In genomic region chr11:115433342-115433741, GRCm38 (mm10) we compare ENCODE assay signal across 22 mouse cellular contexts. TPM values are rescaled to one million over a fixed set of nuclear protein-coding genes. Genes with fewer than 3 reads are reported as not detected.
A peak's percentile ranks its signal among the peaks of the same experiment; 100 is the strongest.
DNase-seq lines count a peak whose midpoint lies in the region; ATAC-seq and TF ChIP-seq lines count a peak whose summit lies in the region.
"Had no signal": no experiment of that assay in that cellular context is flagged by ENCODE, and none has a peak within 500 bp of the region (broad histone marks: within the 10 kb centered on the region; RNA-seq: fewer than 3 reads in every experiment).

No protein-coding gene starts in this region.

- peak overlapping the region; percentile 40 for H3K27ac ChIP-seq in forebrain, embryonic 10.5 days
- no peak overlapping the region for H3K27ac ChIP-seq in forebrain, embryonic 16.5 days (ENCODE audit: low read length)
- peak overlapping the region; percentile 51 for H3K27ac ChIP-seq in kidney, embryonic 16.5 days (ENCODE audit: low read length)
- H3K27ac ChIP-seq in liver, embryonic 16.5 days (ENCODE audit: low read length): peak overlapping the region; percentile 23
- no peak overlapping the region for H3K27ac ChIP-seq in liver, embryonic 11.5 days (ENCODE audit: low read depth, low read length)
- peak overlapping the region; percentile 78 for H3K27ac ChIP-seq in stomach, postnatal 0 days (replicated peaks)
- H3K27ac ChIP-seq: embryonic facial prominence, embryonic 13.5 days; heart, adult 2 months; heart, embryonic 15.5 days; hindbrain, embryonic 13.5 days had no signal

- no peak for TF ChIP-seq EP300 in stomach, postnatal 0 days (optimal IDR thresholded peaks at IDR 0.05)

- no peaks in the 10 kb centered on the region for H3K27me3 ChIP-seq in forebrain, embryonic 10.5 days (ENCODE audit: poor library complexity, severe bottlenecking)
- no peaks in the 10 kb centered on the region for H3K27me3 ChIP-seq in forebrain, embryonic 16.5 days (replicated peaks; ENCODE audit: control insufficient read depth, insufficient read depth, low read length)
- no peaks in the 10 kb centered on the region for H3K27me3 ChIP-seq in kidney, embryonic 16.5 days (ENCODE audit: insufficient read depth, low read length)
- H3K27me3 ChIP-seq in liver, embryonic 16.5 days (ENCODE audit: control insufficient read depth, insufficient read depth, low read depth, low read length): peaks cover 19% of the 10 kb centered on the region
- peaks cover 11% of the 10 kb centered on the region for H3K27me3 ChIP-seq in liver, embryonic 11.5 days (replicated peaks; ENCODE audit: control insufficient read depth, insufficient read depth, low read length)
- H3K27me3 ChIP-seq in stomach, postnatal 0 days (ENCODE audit: control insufficient read depth, insufficient read depth, low read length): no peaks in the 10 kb centered on the region
- H3K27me3 ChIP-seq: heart, embryonic 15.5 days had no signal

- no peaks in the 10 kb centered on the region for H3K9me3 ChIP-seq in forebrain, embryonic 10.5 days
- H3K9me3 ChIP-seq in forebrain, embryonic 16.5 days (ENCODE audit: control insufficient read depth, low read length): no peaks in the 10 kb centered on the region
- H3K9me3 ChIP-seq in kidney, embryonic 16.5 days (ENCODE audit: low read length): no peaks in the 10 kb centered on the region
- H3K9me3 ChIP-seq in liver, embryonic 16.5 days (replicated peaks; ENCODE audit: control insufficient read depth, low read length): no peaks in the 10 kb centered on the region
- H3K9me3 ChIP-seq in liver, embryonic 11.5 days (ENCODE audit: control insufficient read depth, low read length): no peaks in the 10 kb centered on the region
- no peaks in the 10 kb centered on the region for H3K9me3 ChIP-seq in stomach, postnatal 0 days (ENCODE audit: control insufficient read depth, low read length)
- H3K9me3 ChIP-seq: embryonic facial prominence, embryonic 13.5 days; heart, embryonic 15.5 days; hindbrain, embryonic 13.5 days had no signal

- H3K4me3 ChIP-seq in forebrain, embryonic 10.5 days: no peak overlapping the region
- no peak overlapping the region for H3K4me3 ChIP-seq in forebrain, embryonic 16.5 days (replicated peaks; ENCODE audit: low read length)
- no peak overlapping the region for H3K4me3 ChIP-seq in kidney, embryonic 16.5 days (ENCODE audit: low read length)
- H3K4me3 ChIP-seq in liver, embryonic 16.5 days (ENCODE audit: low read depth, low read length): no peak overlapping the region
- H3K4me3 ChIP-seq in liver, embryonic 11.5 days (ENCODE audit: low read depth, low read length): no peak overlapping the region
- H3K4me3 ChIP-seq in stomach, postnatal 0 days (ENCODE audit: low read depth, low read length): no peak overlapping the region
- H3K4me3 ChIP-seq: embryonic facial prominence, embryonic 13.5 days; heart, adult 2 months; heart, embryonic 15.5 days; hindbrain, embryonic 13.5 days had no signal

- peaks cover 54% of the 10 kb centered on the region for H3K36me3 ChIP-seq in forebrain, embryonic 10.5 days (replicated peaks)
- peaks cover 23% of the 10 kb centered on the region for H3K36me3 ChIP-seq in forebrain, embryonic 16.5 days (ENCODE audit: control insufficient read depth, insufficient read depth)
- peaks cover 37% of the 10 kb centered on the region for H3K36me3 ChIP-seq in kidney, embryonic 16.5 days (ENCODE audit: insufficient read depth, low read length)
- H3K36me3 ChIP-seq in liver, embryonic 16.5 days (ENCODE audit: control insufficient read depth, insufficient read depth): no peaks in the 10 kb centered on the region; the same call in 1 of the 2 replicates
- peaks cover 8% of the 10 kb centered on the region for H3K36me3 ChIP-seq in liver, embryonic 11.5 days (ENCODE audit: control insufficient read depth, insufficient read depth, low read length)
- H3K36me3 ChIP-seq in stomach, postnatal 0 days (ENCODE audit: control insufficient read depth, insufficient read depth, low read length): peaks cover 14% of the 10 kb centered on the region

- no peak for DNase-seq in forebrain, embryonic 10.5 days (ENCODE audit: extremely low spot score, low spot score)
- DNase-seq in kidney, adult 11 months: no peak
- no peak for DNase-seq in liver, embryonic 11.5 days (ENCODE audit: low spot score)
- DNase-seq in stomach, postnatal 0 days (ENCODE audit: low spot score): peak; percentile 71
- no peak for DNase-seq in layer of hippocampus, adult 11-12 months (ENCODE audit: low spot score)
- DNase-seq: adrenal gland, postnatal 10 days; cerebellum, adult 11 months; cerebellum, adult 8-10 months; cerebellum, postnatal 25 days; gastrocnemius, postnatal 36 days; heart, adult 2 months; heart, postnatal 14 days had no signal

- no peak overlapping the region for H3K4me2 ChIP-seq in forebrain, embryonic 16.5 days (ENCODE audit: low read length)
- H3K4me2 ChIP-seq in kidney, embryonic 16.5 days (replicated peaks; ENCODE audit: low read depth, low read length): no peak overlapping the region
- H3K4me2 ChIP-seq in liver, embryonic 16.5 days (ENCODE audit: low read depth, low read length): no peak overlapping the region
- H3K4me2 ChIP-seq in liver, embryonic 11.5 days: no peak overlapping the region
- no peak overlapping the region for H3K4me2 ChIP-seq in stomach, postnatal 0 days (replicated peaks; ENCODE audit: low read depth)
- H3K4me2 ChIP-seq: embryonic facial prominence, embryonic 13.5 days; heart, embryonic 11.5 days; heart, embryonic 15.5 days; hindbrain, embryonic 13.5 days had no signal

- H3K4me1 ChIP-seq in forebrain, embryonic 10.5 days: peaks cover 24% of the 10 kb centered on the region
- H3K4me1 ChIP-seq in forebrain, embryonic 16.5 days (replicated peaks; ENCODE audit: control insufficient read depth, insufficient read depth, low read length): peaks cover 12% of the 10 kb centered on the region
- H3K4me1 ChIP-seq in kidney, embryonic 16.5 days (ENCODE audit: insufficient read depth, low read length): peaks cover 15% of the 10 kb centered on the region
- peaks cover 8% of the 10 kb centered on the region for H3K4me1 ChIP-seq in liver, embryonic 16.5 days (ENCODE audit: control insufficient read depth, low read depth, low read length)
- no peaks in the 10 kb centered on the region for H3K4me1 ChIP-seq in liver, embryonic 11.5 days (replicated peaks; ENCODE audit: control insufficient read depth, insufficient read depth, low read length)
- 0 out of 2 replicates have a peak, but pooled peaks cover 5% of the 10 kb centered on the region for H3K4me1 ChIP-seq in stomach, postnatal 0 days (replicated peaks; ENCODE audit: control insufficient read depth, insufficient read depth)

- 84% methylated on average over 6 of the region's 6 CpGs for WGBS in forebrain, embryonic 10.5 days
- WGBS in forebrain, embryonic 16.5 days: 82% methylated on average over 6 of the region's 6 CpGs
- WGBS in kidney, embryonic 16.5 days: 72% methylated on average over 6 of the region's 6 CpGs
- 67% methylated on average over 6 of the region's 6 CpGs for WGBS in liver, embryonic 16.5 days (ENCODE audit: insufficient replicate concordance)
- WGBS in liver, embryonic 11.5 days: 81% methylated on average over 6 of the region's 6 CpGs
- WGBS in stomach, postnatal 0 days: 65% methylated on average over 6 of the region's 6 CpGs

- no peak for ATAC-seq in forebrain, embryonic 16.5 days
- ATAC-seq in kidney, embryonic 16.5 days (ENCODE audit: low FRiP score, low TSS enrichment): no peak
- ATAC-seq in liver, embryonic 16.5 days (ENCODE audit: low read depth): no peak
- no peak for ATAC-seq in liver, embryonic 11.5 days (replicated peaks; ENCODE audit: low FRiP score)
- ATAC-seq in stomach, postnatal 0 days (ENCODE audit: low FRiP score, low TSS enrichment): peak; percentile 49
- ATAC-seq: forebrain, embryonic 14.5 days had no signal

- no peak overlapping the region for H3K9ac ChIP-seq in forebrain, embryonic 16.5 days (replicated peaks; ENCODE audit: low read depth, low read length)
- no peak overlapping the region for H3K9ac ChIP-seq in kidney, embryonic 16.5 days (replicated peaks; ENCODE audit: low read length)
- no peak overlapping the region for H3K9ac ChIP-seq in liver, embryonic 16.5 days (ENCODE audit: low read depth, low read length)
- no peak overlapping the region for H3K9ac ChIP-seq in liver, embryonic 11.5 days (ENCODE audit: low read depth, low read length)
- H3K9ac ChIP-seq in stomach, postnatal 0 days (ENCODE audit: low read length): no peak overlapping the region
- H3K9ac ChIP-seq: embryonic facial prominence, embryonic 13.5 days; heart, embryonic 15.5 days; hindbrain, embryonic 13.5 days had no signal

- TF ChIP-seq CTCF in stomach, postnatal 0 days (IDR thresholded peaks at IDR 0.05; ENCODE audit: low read depth): no peak

RNA-seq across cellular contexts. Expression of gene Trim80, which starts 7.0 kb away (rescaled TPM):
- polyA plus RNA-seq in forebrain, embryonic 10.5 days (2016; fragmentation: Nextera tagmentation; extraction: Ambion mirVana): 0.15 and 0.19 TPM in 2 replicates
- not detected in 2 replicates for polyA plus RNA-seq in forebrain, embryonic 16.5 days (2015; fragmentation: Nextera tagmentation; extraction: Ambion mirVana)
- 0.12 and 0.35 TPM in 2 replicates for polyA plus RNA-seq in kidney, embryonic 16.5 days (2015; fragmentation: Nextera tagmentation; extraction: Ambion mirVana)
- polyA plus RNA-seq in liver, embryonic 16.5 days (2015; fragmentation: Nextera tagmentation; extraction: Ambion mirVana): 0.84 and 1.1 TPM in 2 replicates
- polyA plus RNA-seq in liver, embryonic 11.5 days (2014; fragmentation: Nextera tagmentation; extraction: Ambion mirVana): 0.18 and 0.27 TPM in 2 replicates
- 0.10 and 0.13 TPM in 2 replicates for polyA plus RNA-seq in stomach, postnatal 0 days (2015; fragmentation: Nextera tagmentation; extraction: Ambion mirVana)
- polyA plus RNA-seq: C2C12; forebrain, embryonic 14.5 days; heart, embryonic 15.5 days; hindbrain, embryonic 13.5 days had no signal

RNA-seq across cellular contexts. Expression of gene Kctd2, which starts 13.4 kb away (rescaled TPM):
- 8.9 and 10.3 TPM in 2 replicates for polyA plus RNA-seq in forebrain, embryonic 10.5 days (2016; fragmentation: Nextera tagmentation; extraction: Ambion mirVana)
- polyA plus RNA-seq in forebrain, embryonic 16.5 days (2015; fragmentation: Nextera tagmentation; extraction: Ambion mirVana): 18.9 and 20.2 TPM in 2 replicates
- polyA plus RNA-seq in kidney, embryonic 16.5 days (2015; fragmentation: Nextera tagmentation; extraction: Ambion mirVana): 4.7 and 4.8 TPM in 2 replicates
- 0.70 and 1.0 TPM in 2 replicates for polyA plus RNA-seq in liver, embryonic 16.5 days (2015; fragmentation: Nextera tagmentation; extraction: Ambion mirVana)
- 8.4 and 8.9 TPM in 2 replicates for polyA plus RNA-seq in liver, embryonic 11.5 days (2014; fragmentation: Nextera tagmentation; extraction: Ambion mirVana)
- polyA plus RNA-seq in stomach, postnatal 0 days (2015; fragmentation: Nextera tagmentation; extraction: Ambion mirVana): 11.6 and 13.0 TPM in 2 replicates

RNA-seq across cellular contexts. Expression of gene Atp5h, which starts 13.6 kb away (rescaled TPM):
- 877 and 886 TPM in 2 replicates for polyA plus RNA-seq in forebrain, embryonic 10.5 days (2016; fragmentation: Nextera tagmentation; extraction: Ambion mirVana)
- 641 and 688 TPM in 2 replicates for polyA plus RNA-seq in forebrain, embryonic 16.5 days (2015; fragmentation: Nextera tagmentation; extraction: Ambion mirVana)
- polyA plus RNA-seq in kidney, embryonic 16.5 days (2015; fragmentation: Nextera tagmentation; extraction: Ambion mirVana): 942 and 981 TPM in 2 replicates
- 482 and 528 TPM in 2 replicates for polyA plus RNA-seq in liver, embryonic 16.5 days (2015; fragmentation: Nextera tagmentation; extraction: Ambion mirVana)
- polyA plus RNA-seq in liver, embryonic 11.5 days (2014; fragmentation: Nextera tagmentation; extraction: Ambion mirVana): 835 and 884 TPM in 2 replicates
- polyA plus RNA-seq in stomach, postnatal 0 days (2015; fragmentation: Nextera tagmentation; extraction: Ambion mirVana): 883 and 916 TPM in 2 replicates

RNA-seq across cellular contexts. Expression of gene Slc16a5, which starts 28.9 kb away (rescaled TPM):
- 0.19 and 0.20 TPM in 2 replicates for polyA plus RNA-seq in forebrain, embryonic 10.5 days (2016; fragmentation: Nextera tagmentation; extraction: Ambion mirVana)
- not detected in 2 replicates for polyA plus RNA-seq in forebrain, embryonic 16.5 days (2015; fragmentation: Nextera tagmentation; extraction: Ambion mirVana)
- 28.4 and 31.5 TPM in 2 replicates for polyA plus RNA-seq in kidney, embryonic 16.5 days (2015; fragmentation: Nextera tagmentation; extraction: Ambion mirVana)
- 0.21 and 0.51 TPM in 2 replicates for polyA plus RNA-seq in liver, embryonic 16.5 days (2015; fragmentation: Nextera tagmentation; extraction: Ambion mirVana)
- polyA plus RNA-seq in liver, embryonic 11.5 days (2014; fragmentation: Nextera tagmentation; extraction: Ambion mirVana): not detected in 2 replicates
- 14.4 and 17.3 TPM in 2 replicates for polyA plus RNA-seq in stomach, postnatal 0 days (2015; fragmentation: Nextera tagmentation; extraction: Ambion mirVana)
- polyA plus RNA-seq: brain, embryonic 14.5 days; forebrain, embryonic 14.5 days; heart, embryonic 11.5 days had no signal

RNA-seq across cellular contexts. Expression of gene Mrpl58, which starts 29.8 kb away (rescaled TPM):
- 275 and 277 TPM in 2 replicates for polyA plus RNA-seq in forebrain, embryonic 10.5 days (2016; fragmentation: Nextera tagmentation; extraction: Ambion mirVana)
- 158 and 176 TPM in 2 replicates for polyA plus RNA-seq in forebrain, embryonic 16.5 days (2015; fragmentation: Nextera tagmentation; extraction: Ambion mirVana)
- 195 and 203 TPM in 2 replicates for polyA plus RNA-seq in kidney, embryonic 16.5 days (2015; fragmentation: Nextera tagmentation; extraction: Ambion mirVana)
- 68.8 and 71.7 TPM in 2 replicates for polyA plus RNA-seq in liver, embryonic 16.5 days (2015; fragmentation: Nextera tagmentation; extraction: Ambion mirVana)
- polyA plus RNA-seq in liver, embryonic 11.5 days (2014; fragmentation: Nextera tagmentation; extraction: Ambion mirVana): 165 TPM in 2 replicates
- polyA plus RNA-seq in stomach, postnatal 0 days (2015; fragmentation: Nextera tagmentation; extraction: Ambion mirVana): 138 and 144 TPM in 2 replicates

Comparison
In these comparisons a context has a peak if more than half of its experiments do, and no peak if none do; other contexts are left out.
1. H3K27ac ChIP-seq: peak in forebrain, embryonic 10.5 days (single experiment), kidney, embryonic 16.5 days (single experiment), liver, embryonic 16.5 days (single experiment) and stomach, postnatal 0 days (single experiment); none in forebrain, embryonic 16.5 days (single experiment) and liver, embryonic 11.5 days (single experiment).